Mouse (Mus musculus): ENCODE data around the gene Gm5795.
A peak's percentile ranks its signal among the peaks of the same experiment; 100 is the strongest.
"Not testable (repeated sequence)": the region's sequence is repeated elsewhere in the genome, so short reads cannot be mapped to it uniquely, and the experiment has no call there.

Gm5795 gene

DNA sequence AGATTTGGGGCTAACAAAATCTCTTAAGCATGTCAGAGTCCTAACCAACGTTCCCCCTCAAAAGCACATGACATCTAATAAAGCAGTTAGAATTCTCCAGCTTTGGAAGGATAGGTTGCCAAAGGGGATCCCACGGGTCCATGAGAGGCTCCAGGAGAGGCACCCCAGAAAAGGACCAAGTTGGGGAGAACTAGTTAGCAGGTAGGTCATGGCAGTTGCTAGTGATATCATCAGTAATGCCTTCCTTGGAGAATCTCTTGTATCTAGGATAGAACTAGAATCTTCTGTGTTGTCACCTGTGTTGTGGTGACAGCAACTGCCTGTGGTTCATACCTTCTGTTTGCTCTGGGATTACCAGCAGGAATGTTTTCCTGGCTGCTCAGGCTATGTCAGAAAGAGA, at the start of gene Gm5795:
Gene Gm5795 (plus strand): TSS at position 301 of the 400 bp plus-strand sequence.
- DNase-seq (ENCODE audit: low read depth), result not testable (repeated sequence)

DNA sequence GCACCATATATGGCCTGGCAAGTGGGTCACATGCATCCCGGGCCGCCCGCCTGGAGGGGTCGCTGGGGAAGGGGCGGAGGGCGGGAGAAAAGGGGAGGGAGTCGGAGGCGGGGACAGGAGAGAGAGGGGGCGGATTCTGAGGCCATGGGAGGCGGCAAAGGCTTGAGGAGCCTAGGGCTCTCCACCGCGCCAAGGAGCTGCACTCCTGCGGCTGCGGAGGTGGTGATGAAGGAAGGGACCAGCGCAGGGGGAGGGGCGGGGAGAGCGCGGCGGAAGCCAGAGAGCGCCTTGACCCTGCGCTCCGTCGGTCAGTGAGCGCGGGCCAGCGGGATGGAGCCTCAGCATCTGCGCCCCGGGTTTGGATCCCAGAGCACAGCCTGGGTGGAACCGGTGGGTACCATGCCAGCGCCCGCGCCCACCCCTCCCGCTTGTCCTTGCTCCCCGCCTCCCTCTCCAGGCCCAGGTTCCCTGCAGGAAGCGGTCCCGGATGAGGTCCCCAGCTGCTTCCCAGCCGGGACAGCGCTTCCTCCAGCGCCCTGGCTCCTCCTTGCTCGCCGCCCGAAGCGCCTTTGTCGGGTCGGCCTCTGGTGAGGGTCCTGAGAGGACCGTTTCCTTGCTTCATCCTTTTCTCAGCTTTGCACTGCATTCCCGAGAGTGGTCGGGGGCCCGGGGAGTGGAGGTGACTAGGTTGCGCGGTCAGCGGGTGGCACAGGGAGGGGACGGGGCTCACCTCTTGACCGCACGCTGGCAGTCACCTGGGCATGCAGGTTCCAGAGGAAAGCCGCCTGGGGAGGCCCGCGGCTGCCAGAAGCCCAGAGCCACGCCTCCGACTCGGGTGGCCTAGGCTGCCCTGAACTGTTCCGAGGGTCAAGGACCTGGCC, 20.5 kb downstream of the Gm5795 start, which contains the start of gene D830030K20Rik:
Gene D830030K20Rik (plus strand): TSS at position 217 of the 881 bp plus-strand sequence.
- not testable (repeated sequence) for DNase-seq (ENCODE audit: low read depth)

DNA sequence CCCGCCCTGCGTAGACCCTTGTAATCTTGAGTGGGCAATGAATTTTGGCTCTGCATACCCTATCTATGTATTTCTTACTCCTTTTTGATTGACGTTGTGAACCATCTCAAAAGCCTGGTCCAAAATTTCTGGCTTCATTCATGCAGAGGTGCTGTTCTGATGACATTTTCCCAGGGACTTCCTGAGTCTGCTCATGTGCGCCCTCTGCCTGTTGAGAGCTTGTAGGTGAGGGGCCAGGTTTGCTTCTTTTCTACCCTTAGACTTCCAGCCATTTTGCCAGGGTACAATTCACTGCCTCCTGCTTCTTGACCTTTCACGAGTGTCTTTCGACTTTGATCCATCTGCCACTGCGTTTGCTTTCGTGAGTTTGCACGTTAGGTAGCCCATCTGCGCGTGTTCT, 21.3 kb downstream of the Gm5795 start:
- DNase-seq (ENCODE audit: low read depth), result peak; percentile 3
